Mouse (Mus musculus) fibroblast of lung, adult 2 months (primary cell): ENCODE results near the gene Casq1.

ENCODE experiments used
- DNase-seq: peaks from one replicate; pipeline ENCODE4 v3.0.0-alpha.2; 2011; ENCODE audit warnings: low read depth

The Casq1 gene

DNA sequence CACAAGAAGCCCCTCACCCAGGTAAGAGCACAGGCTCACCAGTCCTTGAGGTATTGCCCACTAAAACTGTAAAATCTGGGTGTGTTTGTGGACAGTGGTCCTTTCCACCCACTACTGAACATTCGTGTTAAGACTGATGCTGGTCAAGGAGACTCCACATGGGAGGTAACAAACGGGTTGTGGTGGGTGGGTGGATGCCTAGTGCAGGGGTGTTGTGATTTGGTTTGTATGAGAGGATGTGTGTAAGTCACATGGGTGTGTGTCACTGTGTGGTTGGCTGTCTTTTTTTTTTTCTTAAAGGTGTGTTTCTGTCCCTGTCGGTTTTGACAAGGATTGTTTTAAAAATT, 14.0 kb downstream of the Casq1 start:
- DNase-seq: no peak

DNA sequence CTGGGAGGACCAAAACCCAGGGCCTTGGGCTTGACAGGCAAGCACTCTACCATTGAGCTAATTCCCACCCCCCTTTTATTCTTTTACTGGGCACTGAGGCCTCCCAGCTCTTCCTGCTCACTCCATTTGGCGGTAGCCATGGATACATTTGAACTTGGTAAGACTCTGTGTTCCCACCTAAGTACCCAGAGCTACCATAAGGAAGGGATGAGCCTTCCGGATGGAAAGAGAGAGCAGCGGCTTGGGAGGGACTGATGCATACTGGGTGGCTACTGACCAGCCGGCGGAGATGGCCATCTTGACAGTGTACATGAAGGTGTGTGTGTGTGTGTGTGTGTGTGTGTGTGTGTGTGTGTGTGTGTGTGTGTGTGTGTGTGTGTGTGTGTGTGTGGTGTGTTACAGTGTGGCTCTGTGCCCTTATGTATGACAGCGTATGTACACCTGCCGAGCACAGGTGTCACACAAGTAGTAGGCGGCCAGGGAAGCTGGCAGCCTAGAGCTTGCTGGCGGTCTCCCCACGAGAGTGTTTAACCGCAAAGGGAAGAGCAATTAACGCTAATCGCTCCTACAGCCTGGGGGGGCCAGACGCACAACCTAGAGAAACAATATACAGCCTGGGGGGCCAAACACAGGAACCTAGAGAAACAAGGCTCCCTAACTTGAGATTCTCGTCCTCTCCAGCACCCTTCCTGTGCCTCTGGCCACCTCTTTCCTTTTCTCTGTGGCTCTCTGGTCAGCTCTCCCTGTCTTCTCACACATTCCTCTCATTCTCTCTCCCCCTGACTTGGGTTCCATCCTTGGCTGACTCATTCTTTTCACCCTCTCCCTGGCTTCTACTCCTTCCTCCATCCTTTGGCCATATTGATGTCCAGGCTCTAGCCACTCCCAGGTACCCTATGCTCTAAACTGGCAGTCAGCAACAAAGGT, 14.6 kb downstream of the Casq1 start:
- no peak for DNase-seq

DNA sequence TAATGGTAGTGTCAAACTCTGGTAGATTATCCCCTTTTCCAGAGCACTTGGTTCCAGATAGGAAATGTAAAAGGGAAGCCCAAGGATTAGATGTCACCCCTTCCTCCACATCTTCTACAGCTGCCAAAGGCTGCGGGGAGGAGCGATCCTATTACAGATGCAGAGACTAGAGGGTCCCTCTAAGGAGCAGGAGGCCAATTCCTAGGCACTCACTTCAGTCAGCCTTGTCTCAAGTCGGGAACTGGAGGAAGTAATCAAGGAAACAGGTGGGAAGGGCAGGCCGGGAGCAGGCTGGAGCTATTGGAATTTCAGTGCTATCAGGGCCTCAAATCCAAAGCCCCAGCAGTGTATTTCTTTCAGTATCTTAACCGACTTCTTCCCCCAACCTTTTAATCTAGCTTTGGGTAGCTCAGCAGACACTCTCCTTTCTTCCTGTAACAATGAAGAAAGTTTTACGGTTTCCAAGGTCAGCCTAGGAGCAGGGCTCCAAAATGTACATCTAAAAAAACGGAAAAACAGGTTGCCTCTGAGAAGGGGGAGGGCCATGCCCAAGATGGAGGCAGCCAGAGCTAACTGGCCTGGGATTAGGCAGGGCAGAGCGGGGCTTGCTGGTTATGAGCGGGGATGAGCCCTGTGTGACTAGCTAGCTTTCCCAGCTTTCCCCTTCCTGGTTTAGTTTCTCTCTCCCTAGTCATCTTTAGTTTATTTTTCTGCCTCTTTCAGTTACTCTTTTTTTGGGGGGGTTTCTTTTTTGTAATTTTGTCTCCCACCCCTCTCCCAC, 15.4 kb downstream of the Casq1 start:
- no peak for DNase-seq

DNA sequence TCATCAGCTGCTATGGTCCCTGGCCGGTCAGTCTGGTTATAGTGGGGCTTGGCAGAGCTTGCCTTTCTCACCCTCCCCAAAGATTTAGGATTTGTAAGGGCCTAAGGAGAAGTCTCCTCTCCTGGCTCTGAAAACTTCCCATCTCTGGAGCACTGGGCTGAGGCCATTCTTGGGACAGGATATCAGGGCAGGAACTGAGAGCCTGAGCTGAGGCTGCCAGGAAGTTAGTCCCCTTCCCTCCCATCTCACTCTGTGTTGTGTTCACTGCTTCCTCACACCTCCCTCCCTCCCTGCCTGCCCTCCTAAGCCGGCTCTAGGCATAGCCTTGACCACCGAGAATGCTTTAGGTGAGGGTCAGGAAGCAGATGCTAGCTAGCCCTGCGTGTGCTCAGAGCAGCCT, 16.1 kb downstream of the Casq1 start:
- DNase-seq: no peak

DNA sequence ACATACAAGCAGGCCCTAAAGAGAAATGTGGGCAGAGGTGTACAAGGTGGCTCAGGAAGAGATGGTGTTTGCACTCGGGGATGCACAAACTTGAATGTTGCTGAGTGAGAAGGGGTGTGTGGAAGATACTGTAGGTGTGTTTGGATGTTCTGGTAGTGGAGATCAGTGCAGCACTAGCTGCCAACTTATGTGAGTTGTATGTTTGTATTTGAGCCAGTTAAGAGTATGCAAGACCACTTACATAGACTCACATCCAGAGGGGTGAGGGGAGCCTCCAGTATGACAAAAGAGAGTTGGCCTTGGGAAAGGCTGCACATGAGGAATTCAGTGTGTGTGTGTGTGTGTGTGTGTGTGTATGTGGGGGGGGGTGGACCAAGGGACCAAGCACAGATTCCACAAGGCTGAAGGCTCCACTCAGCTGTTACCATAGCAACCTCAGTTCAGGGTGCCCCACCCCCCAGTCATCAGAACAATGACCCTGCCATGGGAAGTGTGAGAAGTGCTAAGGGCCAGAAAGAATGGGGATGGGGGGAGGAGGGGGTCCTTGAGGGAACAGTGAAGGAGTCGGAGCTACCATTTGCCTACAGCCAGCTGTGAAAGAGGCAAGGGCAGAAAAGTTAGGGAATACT, 16.7 kb downstream of the Casq1 start:
- DNase-seq: no peak

DNA sequence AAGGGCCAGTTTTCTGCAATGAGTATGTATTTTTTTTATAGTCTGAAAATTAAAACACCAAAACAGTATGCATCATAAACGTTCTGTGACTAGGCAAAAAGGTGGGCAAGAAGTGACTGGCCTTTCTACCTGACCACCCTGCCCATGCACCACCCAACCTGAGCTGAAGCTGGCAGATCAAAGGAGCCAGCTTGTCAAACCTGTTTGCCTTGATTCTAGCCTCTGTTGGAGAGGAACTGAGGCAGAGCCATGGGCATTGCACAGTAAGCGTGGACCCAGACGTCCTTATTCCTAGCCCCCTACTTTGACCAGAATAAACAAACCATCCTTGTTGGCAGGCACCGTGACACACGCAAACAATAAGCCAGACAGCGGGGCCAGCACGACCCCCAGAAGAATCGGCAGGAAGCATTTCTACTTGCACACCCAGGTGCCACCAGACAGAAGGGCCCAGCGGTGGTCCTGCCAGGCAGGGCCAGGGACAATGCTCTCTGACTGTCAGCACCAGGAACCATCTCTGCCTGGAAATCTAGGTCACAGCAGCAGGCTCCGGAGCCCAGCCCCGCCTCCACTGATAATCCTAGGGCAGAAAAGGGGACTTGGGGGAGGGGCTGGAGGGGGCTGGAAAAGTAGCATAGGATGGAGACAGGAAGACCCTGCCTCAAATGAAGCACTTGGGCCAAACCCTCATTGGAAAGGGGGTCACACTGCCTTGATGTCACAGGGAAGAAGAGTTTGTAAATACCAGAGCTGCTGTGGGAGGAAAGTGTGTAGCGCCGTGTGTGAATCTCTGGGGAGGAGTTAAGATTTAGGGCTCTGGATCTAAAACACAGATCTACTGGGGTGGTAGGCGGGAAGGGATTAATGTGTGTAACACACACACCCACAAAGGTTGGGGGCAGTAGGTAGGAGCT, 17.4 kb downstream of the Casq1 start:
- DNase-seq: no peak

DNA sequence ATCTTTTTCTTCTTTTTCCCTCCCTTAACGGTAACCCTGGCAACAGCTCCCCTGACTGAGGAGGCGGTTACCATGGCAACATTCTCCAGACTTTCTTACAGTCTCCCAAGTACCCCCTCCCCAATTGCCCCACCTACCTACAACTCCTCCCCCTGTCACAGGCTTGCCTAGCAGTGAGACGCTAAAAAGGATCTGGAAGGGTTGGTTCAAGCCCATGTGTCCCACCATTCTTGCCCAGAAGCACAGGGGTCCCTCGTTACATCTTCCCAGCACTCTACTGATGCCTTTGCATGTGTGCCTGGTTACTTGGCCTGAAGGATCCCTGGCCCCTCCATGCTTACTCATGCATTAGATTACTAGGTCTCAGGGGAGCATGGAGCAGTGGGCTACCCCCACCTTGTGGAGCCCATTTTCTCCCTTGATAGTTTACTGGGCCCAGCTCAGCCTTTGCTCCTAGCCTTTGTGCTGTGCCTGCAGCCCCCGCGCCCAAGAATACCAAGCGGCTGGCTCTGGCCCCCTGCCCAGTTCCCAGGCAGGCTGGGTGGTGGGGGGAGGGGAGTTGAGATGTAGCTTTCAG, 18.7 kb downstream of the Casq1 start:
- no peak for DNase-seq

DNA sequence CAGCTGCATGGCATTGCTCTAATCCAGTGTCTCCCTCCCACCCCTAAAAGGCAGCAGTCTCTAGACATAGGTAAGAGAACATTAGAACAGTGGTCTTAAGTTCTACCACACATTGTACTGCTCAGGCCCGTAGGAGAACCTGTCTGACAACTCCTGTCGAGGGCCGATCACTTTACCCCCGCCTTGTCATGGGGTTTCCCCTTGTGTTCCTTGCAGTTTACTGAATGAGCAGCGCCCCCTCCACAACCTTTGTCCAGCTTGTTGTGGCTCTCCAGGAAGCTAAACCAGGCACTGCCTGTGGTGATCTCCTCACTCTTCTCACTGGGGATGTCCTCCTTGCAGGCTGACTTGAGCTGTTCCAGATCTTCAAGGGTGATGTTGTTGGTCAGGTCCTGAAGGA, 19.5 kb downstream of the Casq1 start:
- DNase-seq: no peak

DNA sequence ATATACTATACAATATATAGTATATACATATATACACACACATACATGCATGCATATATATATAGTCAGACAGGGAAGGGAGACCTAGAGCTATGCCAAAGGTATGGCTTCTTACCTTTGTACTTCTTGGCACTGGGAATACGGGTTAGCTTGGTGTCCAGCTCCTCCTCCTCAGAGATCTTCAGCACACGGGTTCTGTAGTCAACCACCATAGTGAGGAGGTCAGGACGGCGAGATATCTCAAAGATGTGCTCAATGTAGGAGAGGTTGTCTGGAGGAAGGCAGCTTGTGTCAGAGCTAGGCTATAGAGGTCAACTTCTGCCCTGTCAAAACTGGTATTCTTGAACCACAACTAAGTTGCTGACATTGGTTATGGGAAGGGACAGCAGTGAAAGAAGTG, 20.7 kb downstream of the Casq1 start:
- no peak for DNase-seq

DNA sequence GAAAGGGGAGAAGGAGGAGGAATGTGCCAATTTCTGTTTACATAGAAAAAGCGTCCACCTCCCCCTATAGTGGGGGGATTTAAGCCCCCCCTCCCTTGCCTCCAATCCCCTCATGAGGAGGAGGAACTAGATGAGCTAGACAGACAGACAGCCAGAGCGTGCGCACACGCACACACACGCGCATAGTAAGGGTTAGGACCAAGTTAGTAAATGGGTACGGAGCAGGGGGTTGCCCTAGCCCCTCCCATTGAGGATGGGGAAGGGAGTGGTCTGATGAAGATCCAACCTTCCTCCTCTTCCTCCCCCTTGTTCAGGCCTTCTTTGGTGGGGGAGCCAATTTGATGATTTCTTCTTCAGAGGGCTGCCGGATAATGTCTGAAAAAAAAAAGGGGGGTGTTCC, 21.4 kb downstream of the Casq1 start:
- DNase-seq: no peak

DNA sequence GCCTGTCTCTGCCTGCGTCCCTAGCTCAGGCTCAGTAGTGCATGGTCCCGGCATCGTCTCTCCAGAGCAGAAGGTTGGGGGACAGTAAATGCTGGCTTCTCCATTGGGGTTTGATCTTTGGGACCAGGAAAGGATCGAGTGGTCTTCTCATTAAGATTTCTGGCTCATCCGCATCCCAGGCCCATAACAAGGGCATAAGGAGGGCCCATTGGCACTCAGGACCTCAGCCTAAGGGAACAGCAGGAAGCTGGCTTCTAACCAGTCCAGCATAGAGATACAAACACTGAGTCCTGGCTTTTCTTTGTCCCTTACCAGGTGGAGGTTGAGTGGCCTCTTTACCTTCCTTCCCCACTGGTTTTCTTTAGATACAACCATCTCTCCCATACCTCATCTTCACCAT, 21.8 kb downstream of the Casq1 start:
- DNase-seq: no peak

DNA sequence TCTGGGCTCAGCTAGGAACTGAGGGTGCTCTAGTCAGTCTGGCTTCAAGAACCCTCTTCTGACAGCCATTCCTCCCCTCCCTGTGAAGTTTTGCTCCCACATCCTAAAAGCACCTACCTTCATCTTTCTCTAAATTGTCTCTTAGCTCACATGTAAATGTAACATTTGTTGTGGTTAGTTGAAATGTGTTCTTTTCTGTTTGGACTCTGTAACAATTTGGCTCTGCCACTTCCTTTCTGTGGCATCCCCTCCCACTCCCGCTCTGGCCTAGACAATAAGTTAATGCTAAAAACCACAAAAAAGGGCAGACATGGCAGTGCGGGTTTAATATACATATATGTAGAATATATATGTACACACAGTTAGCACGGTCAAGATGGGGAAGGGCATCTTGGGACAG, 22.5 kb downstream of the Casq1 start:
- no peak for DNase-seq

DNA sequence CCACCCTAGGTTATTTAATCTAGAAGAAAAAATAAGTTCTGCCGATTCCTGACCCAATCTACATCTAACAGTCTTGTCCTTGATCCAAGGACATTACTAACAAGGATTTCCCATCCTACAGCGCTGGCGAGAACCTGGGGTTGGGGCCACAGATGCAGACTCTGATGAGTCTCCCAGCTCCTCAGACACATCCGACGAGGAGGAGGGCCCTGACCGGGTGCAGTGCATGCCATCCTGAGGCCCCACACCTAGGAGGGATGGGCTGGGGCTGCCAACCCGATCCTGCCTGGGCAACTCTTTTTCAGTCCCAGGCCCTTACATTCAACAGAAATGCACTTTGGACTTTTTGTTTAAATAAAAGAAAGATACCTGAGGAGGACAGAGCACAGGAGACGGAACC, 25.2 kb downstream of the Casq1 start:
- DNase-seq: no peak

DNA sequence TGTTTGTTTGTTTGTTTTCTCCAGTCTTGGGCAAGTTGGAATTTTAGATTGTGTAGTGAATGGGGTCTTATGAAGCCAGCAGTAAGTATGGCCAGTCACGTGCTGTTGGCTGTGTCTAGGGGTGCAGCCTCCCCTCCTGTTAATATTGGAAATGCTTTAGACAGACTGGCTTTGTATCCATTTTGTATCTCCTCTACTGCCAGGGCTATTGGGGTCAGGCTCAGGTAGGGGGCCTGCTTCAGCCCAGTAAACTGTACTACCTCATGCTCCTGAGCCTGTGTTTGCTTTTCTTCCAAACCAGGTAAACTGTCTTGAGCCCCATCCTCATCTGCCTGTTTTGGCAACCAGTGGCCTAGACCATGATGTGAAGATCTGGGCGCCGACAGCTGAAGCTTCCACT, 27.5 kb downstream of the Casq1 start:
- DNase-seq: no peak

DNA sequence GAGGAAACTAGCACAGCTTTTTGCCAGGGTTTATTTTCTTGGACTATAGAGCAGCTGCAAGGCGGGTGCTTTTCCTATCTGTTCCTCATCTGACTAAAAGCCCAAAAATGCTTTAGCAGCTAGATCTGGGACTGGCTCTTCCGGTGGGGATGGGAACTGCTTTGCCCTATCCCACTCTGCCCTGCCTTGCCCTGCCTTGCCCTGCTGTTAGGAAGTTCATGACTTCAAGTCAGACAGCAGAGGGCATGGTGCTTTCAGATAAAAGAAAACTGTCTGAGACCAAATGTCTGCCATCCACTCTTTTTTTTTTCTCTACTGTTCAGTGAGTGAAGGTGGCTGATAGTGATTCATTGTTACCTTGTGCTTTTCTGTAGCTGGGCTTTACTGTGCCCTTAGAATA, 28.1 kb downstream of the Casq1 start:
- DNase-seq: no peak

DNA sequence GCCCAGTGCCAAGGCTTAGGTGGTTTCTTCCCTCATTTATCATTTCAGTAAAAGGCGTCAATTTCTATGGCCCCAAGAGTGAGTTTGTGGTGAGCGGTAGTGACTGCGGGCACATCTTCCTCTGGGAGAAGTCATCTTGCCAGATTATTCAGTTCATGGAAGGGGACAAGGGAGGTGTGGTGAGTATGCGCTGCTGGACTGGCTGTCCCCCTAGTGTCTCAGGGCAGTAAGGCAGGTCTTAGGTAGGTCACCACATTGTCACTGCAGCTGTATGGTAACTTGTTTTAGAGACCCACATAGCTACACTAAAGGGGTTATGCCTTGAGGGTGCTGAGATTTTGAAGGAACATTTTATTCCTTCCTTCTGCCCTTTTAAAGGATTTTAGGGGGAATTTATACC, 30.8 kb downstream of the Casq1 start:
- DNase-seq: no peak

DNA sequence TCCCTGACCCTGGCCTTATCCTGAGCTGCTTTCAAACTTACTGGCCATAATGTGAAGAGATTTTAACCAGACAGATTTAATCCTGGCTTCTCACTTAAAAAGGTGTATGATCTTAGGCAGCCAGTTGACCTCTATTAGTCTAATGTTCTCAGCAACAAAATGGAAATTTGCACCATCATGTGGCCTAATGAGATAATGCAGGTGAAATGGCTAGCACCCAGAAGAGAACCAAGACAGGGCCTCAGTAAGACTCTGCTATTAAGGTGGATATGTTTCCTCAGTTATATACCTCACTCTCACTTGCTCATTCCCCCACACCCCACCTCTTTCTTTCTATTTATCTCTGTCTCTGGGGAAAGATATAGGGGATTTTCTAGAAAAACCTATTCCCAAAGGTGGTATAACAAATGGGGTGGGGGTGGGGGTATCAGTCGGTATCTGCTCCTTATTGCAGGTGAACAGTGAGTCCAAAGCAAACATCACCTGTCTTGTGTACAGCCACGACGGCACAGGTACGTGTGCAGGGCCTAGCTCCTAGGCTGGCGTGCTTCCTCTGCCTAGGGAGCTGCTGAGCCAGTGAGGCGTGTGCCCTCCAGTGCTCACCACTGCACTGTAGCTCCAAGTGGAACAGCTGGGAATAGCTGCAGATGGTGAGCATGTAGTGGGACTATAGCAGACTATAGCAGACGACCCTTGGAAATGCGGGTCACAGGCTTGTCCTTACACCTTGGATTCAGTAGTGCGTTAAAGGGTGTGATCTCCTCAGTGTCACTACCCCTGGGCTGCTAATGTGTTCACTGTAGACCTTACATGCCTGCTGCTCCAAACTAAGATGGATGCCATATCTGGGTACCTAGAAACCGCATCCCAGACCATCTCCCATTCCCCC, 33.0 kb downstream of the Casq1 start:
- DNase-seq: no peak

DNA sequence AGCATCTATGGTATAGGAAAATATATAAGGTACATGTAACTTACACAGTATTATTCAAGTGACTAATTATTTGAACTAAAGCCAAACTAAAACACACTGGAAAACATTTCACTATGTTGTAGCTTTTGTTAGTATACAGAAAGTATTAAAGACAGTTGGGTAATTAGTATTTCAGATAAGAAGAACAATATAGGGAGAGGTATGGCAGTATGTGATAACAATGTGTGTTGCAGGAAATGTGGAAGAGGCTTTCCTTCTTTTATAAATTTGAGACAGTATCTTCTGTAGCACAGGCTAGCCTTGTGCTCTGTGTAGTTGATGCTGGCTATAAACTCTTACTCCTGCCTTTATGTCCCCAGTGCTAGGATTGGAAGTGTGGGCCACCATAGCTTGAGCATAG, 35.8 kb downstream of the Casq1 start:
- DNase-seq: no peak

DNA sequence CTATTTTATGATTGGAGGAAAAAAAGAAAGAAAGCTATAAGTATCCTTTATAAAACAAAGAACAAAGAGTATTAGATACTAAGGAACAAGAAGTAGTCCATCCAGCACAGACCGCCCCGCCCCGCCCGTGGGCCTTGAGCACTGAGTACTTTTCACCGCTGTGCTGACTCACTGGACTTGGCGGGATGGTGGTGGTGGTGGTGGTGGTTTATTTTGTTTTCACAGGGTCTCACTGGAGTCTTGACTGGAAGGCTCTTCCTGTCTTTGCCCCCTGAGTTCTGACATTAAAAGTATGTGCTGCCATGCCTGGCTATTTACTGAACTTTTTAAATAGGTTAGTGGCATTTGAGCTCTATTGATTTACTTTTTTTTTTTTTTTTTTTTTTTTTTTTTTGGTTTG, 36.6 kb downstream of the Casq1 start:
- DNase-seq: no peak

DNA sequence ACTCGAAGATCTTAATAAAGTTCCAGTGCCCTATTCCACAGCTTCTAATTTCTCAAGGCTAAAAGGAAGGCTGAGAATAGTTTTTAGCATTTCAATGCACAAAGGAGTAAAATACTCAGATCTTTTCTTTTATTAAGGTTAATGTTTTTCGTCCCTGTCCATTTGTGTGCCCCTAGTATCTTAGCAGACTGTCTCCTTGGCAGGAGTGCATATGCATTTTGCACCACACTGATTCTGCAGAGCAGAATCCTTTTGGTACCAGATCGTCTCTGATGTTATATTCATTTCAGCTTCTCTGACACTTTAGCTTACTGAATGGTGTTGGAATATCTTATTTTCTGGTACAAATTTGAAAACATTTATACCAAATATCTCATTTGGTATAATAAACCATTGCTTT, 37.9 kb downstream of the Casq1 start:
- DNase-seq: no peak

DNA sequence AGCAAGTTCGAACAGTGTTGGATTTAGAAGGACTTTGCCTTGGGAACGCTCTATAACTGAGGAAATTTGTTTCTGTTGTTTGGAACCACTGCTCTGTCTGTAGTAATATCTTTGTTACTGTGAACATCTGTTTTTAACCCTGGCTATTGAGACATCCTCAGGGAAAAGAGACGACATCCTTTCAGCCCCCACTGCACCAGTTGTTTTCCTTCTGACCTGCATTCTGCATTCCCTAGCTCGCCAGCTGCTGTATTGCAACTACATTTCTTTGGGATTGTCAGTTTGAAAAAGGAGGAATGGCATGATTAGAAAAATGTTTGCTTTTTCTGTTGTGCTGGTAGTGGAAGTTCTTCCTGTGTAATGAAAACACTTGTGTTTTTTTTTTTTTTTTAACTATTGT, 38.8 kb downstream of the Casq1 start:
- DNase-seq: no peak
